Mouse (Mus musculus) gastrocnemius, postnatal 14 days (tissue): ENCODE data around the gene Cxadr. TPM values are rescaled to one million over a fixed set of nuclear protein-coding genes. Genes with fewer than 3 reads are reported as not detected.

ENCODE experiments used
- DNase-seq: peaks from one replicate; pipeline ENCODE4 v3.0.0; 2021; ENCODE audit warnings: mixed read lengths
- intact Hi-C: fragments of 180-260 bp; cut with DNase I; formaldehyde crosslinking; loops from one replicate; pipeline ENCODE4 v1.15.1; 2025; ENCODE audit warnings: low total_unique reads
- long read RNA-seq, 2 experiments: library from polyadenylated mRNA; stranded (forward); transcript quantifications; one replicate each; pipeline ENCODE4 v2.0.0; 2021
- total RNA-seq, 2 experiments: library from RNA; stranded (reverse); gene quantifications; 2 replicates each; pipeline ENCODE4 v1.2.3; 2021

The Cxadr gene
- under 1 TPM; 0.29 to 0.84 TPM for total RNA-seq
- long read RNA-seq, experiment 1, partial matches to known transcripts = 0 of 1 reads
- long read RNA-seq, experiment 1, other reads (novel, unspliced or antisense) = 1 of 1 reads
- long read RNA-seq, experiment 2 = 0 reads

GRCm38 (mm10) chr16:78301183-78301830 lies at the start of gene Cxadr:
Gene Cxadr, plus strand, starts transcription at chr16:78301489.
- peak; percentile 19 for DNase-seq
- intact Hi-C loops = no loop called here

GRCm38 (mm10) chr16:78258989-78259388 lies 42.3 kb upstream of the Cxadr start:
- DNase-seq = peak; percentile 53
- intact Hi-C loops = no loop called here

- no peak for DNase-seq
- intact Hi-C loops = no loop called here
Observed at GRCm38 (mm10) chr16:78260070-78260879, 41.0 kb upstream of the Cxadr start.

GRCm38 (mm10) chr16:78261520-78261919 lies 39.8 kb upstream of the Cxadr start:
- DNase-seq = no peak
- intact Hi-C loops = no loop called here

- intact Hi-C loops = no loop called here
Observed at GRCm38 (mm10) chr16:78264442-78265150, 36.7 kb upstream of the Cxadr start.

GRCm38 (mm10) chr16:78265151-78265590 lies 36.1 kb upstream of the Cxadr start:
- DNase-seq = peak; percentile 28
- intact Hi-C loops = no loop called here

More at GRCm38 (mm10) chr16:78264442-78265150, 36.7 kb upstream of the Cxadr start:
- DNase-seq = no peak

- DNase-seq = no peak
- intact Hi-C loops = no loop called here
Observed at GRCm38 (mm10) chr16:78265826-78266225, 35.5 kb upstream of the Cxadr start.

GRCm38 (mm10) chr16:78267453-78267852 lies 33.8 kb upstream of the Cxadr start:
- intact Hi-C loops = no loop called here

GRCm38 (mm10) chr16:78268167-78268566 lies 33.1 kb upstream of the Cxadr start:
- intact Hi-C loops = no loop called here
- no peak for DNase-seq

More at GRCm38 (mm10) chr16:78267453-78267852, 33.8 kb upstream of the Cxadr start:
- DNase-seq = no peak

GRCm38 (mm10) chr16:78274825-78275455 lies 26.3 kb upstream of the Cxadr start:
- no peak for DNase-seq
- intact Hi-C loops = no loop called here

- intact Hi-C loops = no loop called here
- DNase-seq = no peak
Observed at GRCm38 (mm10) chr16:78277567-78277966, 23.7 kb upstream of the Cxadr start.

GRCm38 (mm10) chr16:78280093-78280881 lies 21.0 kb upstream of the Cxadr start:
- intact Hi-C loops = no loop called here
- no peak for DNase-seq

- no peak for DNase-seq
- intact Hi-C loops = no loop called here
Observed at GRCm38 (mm10) chr16:78283231-78283630, 18.1 kb upstream of the Cxadr start.

- intact Hi-C loops = no loop called here
- DNase-seq = no peak
Observed at GRCm38 (mm10) chr16:78294051-78294450, 7.2 kb upstream of the Cxadr start.

- no peak for DNase-seq
- intact Hi-C loops = no loop called here
Observed at GRCm38 (mm10) chr16:78294606-78295275, 6.5 kb upstream of the Cxadr start.

- no peak for DNase-seq
- intact Hi-C loops = no loop called here
Observed at GRCm38 (mm10) chr16:78295601-78296000, 5.7 kb upstream of the Cxadr start.

GRCm38 (mm10) chr16:78296114-78296513 lies 5.2 kb upstream of the Cxadr start:
- intact Hi-C loops = no loop called here
- DNase-seq = no peak
